Mouse (Mus musculus): ENCODE results near the gene Jmjd7. TPM values are rescaled to one million over a fixed set of nuclear protein-coding genes. Genes with fewer than 3 reads are reported as not detected.

Gene Jmjd7
- polyA plus RNA-seq (2014; fragmentation: Nextera tagmentation; extraction: Ambion mirVana), result 19.9 and 21.8 TPM in 2 replicates

- Histone ChIP-seq H3K4me3 (ENCODE audit: low read depth, low read length) (peak within 1 kb of the TSS; percentile 77), H3K27ac (ENCODE audit: low read depth) (peak within 1 kb of the TSS; percentile 93), H3K4me1 (ENCODE audit: insufficient read depth) (0 out of 2 replicates have a peak, but pooled peaks cover 9% of the 10 kb centered on the region), H3K36me3 (ENCODE audit: insufficient read depth) (peaks cover 45% of the 10 kb centered on the region), H3K9me3 (ENCODE audit: low read depth, low read length) (no peaks in the 10 kb centered on the region), H3K27me3 (ENCODE audit: insufficient read depth, low read length) (no peaks in the 10 kb centered on the region), H3K4me2 (peak within 1 kb of the TSS; percentile 80), H3K9ac (peak within 1 kb of the TSS; percentile 82)
- TF ChIP-seq CTCF (IDR thresholded peaks at IDR 0.05; ENCODE audit: low read depth), result peak; percentile 6; the same call in 1 of the 2 replicates
- WGBS, result 5% methylated on average over 50 of the region's 50 CpGs
- peak; percentile 95 for DNase-seq
- ATAC-seq (ENCODE audit: insufficient read depth), result peak; percentile 93
Measured at GRCm38 (mm10) chr2:120026984-120027949, at the start of gene Jmjd7, which contains the start of gene Gm28042. Jmjd7 (plus strand) TSS chr2:120027483. Gm28042 (plus strand) TSS chr2:120027493.

DNA sequence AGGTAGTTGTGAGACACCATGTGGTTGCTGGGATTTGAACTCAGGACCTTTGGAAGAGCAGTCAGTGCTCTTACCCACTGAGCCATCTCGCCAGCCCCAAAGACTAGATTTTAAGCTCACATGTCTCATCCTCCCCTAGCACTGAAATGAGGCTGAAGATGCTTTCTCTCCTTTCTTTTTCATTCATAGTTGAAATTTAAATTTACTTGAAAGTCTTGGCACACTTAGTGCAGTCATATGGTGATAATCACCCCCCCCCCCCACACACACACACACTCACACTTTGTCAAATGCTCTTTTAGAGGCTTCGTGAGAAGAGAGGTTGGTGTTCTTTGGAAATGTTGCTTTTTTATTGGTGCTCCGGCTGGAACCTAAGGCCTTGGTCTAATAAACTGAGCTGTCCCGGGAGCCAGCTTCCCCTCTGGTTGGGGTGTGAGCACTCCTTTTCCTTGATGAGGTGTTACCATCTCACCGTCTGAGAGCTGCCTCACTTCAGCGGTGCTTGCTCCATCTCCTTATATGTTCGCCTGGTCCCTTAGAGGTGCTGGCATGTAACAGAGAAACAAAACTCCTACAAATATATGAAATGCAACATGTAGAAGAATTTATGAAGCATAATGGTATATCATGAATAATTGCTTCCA, 46.8 kb upstream of the Jmjd7 start:
- H3K9me3 ChIP-seq (ENCODE audit: low read depth, low read length), result no peaks in the 10 kb centered on the region
- DNase-seq (no peak), ATAC-seq (ENCODE audit: insufficient read depth) (no peak)
- no peak overlapping the region for H3K9ac ChIP-seq
- 74% methylated on average over 7 of the region's 7 CpGs for WGBS
- H3K4me1 ChIP-seq (ENCODE audit: insufficient read depth), result no peaks in the 10 kb centered on the region
- H3K4me3 ChIP-seq (ENCODE audit: low read depth, low read length), result no peak overlapping the region
- H3K36me3 ChIP-seq (ENCODE audit: insufficient read depth), result 0 out of 2 replicates have a peak, but pooled peaks cover 4% of the 10 kb centered on the region
- no peak for TF ChIP-seq CTCF (IDR thresholded peaks at IDR 0.05; ENCODE audit: low read depth)
- no peaks in the 10 kb centered on the region for H3K27me3 ChIP-seq (ENCODE audit: insufficient read depth, low read length)
- H3K4me2 ChIP-seq, result no peak overlapping the region
- no peak overlapping the region for H3K27ac ChIP-seq (ENCODE audit: low read depth)

GRCm38 (mm10) chr2:119981631-119982030, 45.7 kb upstream of the Jmjd7 start:
- DNase-seq, result no peak

GRCm38 (mm10) chr2:119985871-119986270, 41.4 kb upstream of the Jmjd7 start:
- no peak overlapping the region for H3K9ac ChIP-seq
- no peak overlapping the region for H3K27ac ChIP-seq (ENCODE audit: low read depth)
- no peaks in the 10 kb centered on the region for H3K27me3 ChIP-seq (ENCODE audit: insufficient read depth, low read length)
- ATAC-seq (ENCODE audit: insufficient read depth) (no peak), DNase-seq (peak; percentile 27)
- WGBS, result 52% methylated on average over 8 of the region's 8 CpGs
- no peak for TF ChIP-seq CTCF (IDR thresholded peaks at IDR 0.05; ENCODE audit: low read depth)
- 0 out of 2 replicates have a peak, but pooled peaks cover 4% of the 10 kb centered on the region for H3K36me3 ChIP-seq (ENCODE audit: insufficient read depth)
- H3K9me3 ChIP-seq (ENCODE audit: low read depth, low read length), result no peaks in the 10 kb centered on the region
- H3K4me1 ChIP-seq (ENCODE audit: insufficient read depth), result no peaks in the 10 kb centered on the region
- H3K4me3 ChIP-seq (ENCODE audit: low read depth, low read length), result no peak overlapping the region
- H3K4me2 ChIP-seq, result no peak overlapping the region

More at GRCm38 (mm10) chr2:119981631-119982030, 45.7 kb upstream of the Jmjd7 start:
- no peak for TF ChIP-seq CTCF (IDR thresholded peaks at IDR 0.05; ENCODE audit: low read depth)
- 96% methylated on average over 2 of the region's 2 CpGs for WGBS
- H3K4me3 ChIP-seq (ENCODE audit: low read depth, low read length), result no peak overlapping the region
- 0 out of 2 replicates have a peak, but pooled peaks cover 4% of the 10 kb centered on the region for H3K36me3 ChIP-seq (ENCODE audit: insufficient read depth)
- no peaks in the 10 kb centered on the region for H3K9me3 ChIP-seq (ENCODE audit: low read depth, low read length)
- H3K9ac ChIP-seq, result no peak overlapping the region
- H3K27me3 ChIP-seq (ENCODE audit: insufficient read depth, low read length), result no peaks in the 10 kb centered on the region
- ATAC-seq (ENCODE audit: insufficient read depth), result no peak
- H3K4me2 ChIP-seq, result no peak overlapping the region
- H3K4me1 ChIP-seq (ENCODE audit: insufficient read depth), result no peaks in the 10 kb centered on the region
- H3K27ac ChIP-seq (ENCODE audit: low read depth), result no peak overlapping the region

- H3K36me3 ChIP-seq (ENCODE audit: insufficient read depth), result 0 out of 2 replicates have a peak, but pooled peaks cover 4% of the 10 kb centered on the region
- no peaks in the 10 kb centered on the region for H3K27me3 ChIP-seq (ENCODE audit: insufficient read depth, low read length)
- H3K4me3 ChIP-seq (ENCODE audit: low read depth, low read length), result no peak overlapping the region
- DNase-seq, result no peak
- no peak for TF ChIP-seq CTCF (IDR thresholded peaks at IDR 0.05; ENCODE audit: low read depth)
- no peaks in the 10 kb centered on the region for H3K9me3 ChIP-seq (ENCODE audit: low read depth, low read length)
- ATAC-seq (ENCODE audit: insufficient read depth), result no peak
- H3K27ac ChIP-seq (ENCODE audit: low read depth), result no peak overlapping the region
- WGBS, result 54% methylated on average over 6 of the region's 6 CpGs
- H3K9ac ChIP-seq, result no peak overlapping the region
- no peak overlapping the region for H3K4me2 ChIP-seq
- H3K4me1 ChIP-seq (ENCODE audit: insufficient read depth), result no peaks in the 10 kb centered on the region
Measured at GRCm38 (mm10) chr2:119986369-119986768, 40.9 kb upstream of the Jmjd7 start.

- no peaks in the 10 kb centered on the region for H3K27me3 ChIP-seq (ENCODE audit: insufficient read depth, low read length)
- no peak overlapping the region for H3K4me2 ChIP-seq
- no peak for TF ChIP-seq CTCF (IDR thresholded peaks at IDR 0.05; ENCODE audit: low read depth)
- 93% methylated on average over 2 of the region's 2 CpGs for WGBS
- no peak for DNase-seq
- H3K9ac ChIP-seq, result no peak overlapping the region
- H3K9me3 ChIP-seq (ENCODE audit: low read depth, low read length), result no peaks in the 10 kb centered on the region
- H3K36me3 ChIP-seq (ENCODE audit: insufficient read depth), result 0 out of 2 replicates have a peak, but pooled peaks cover 8% of the 10 kb centered on the region
- no peaks in the 10 kb centered on the region for H3K4me1 ChIP-seq (ENCODE audit: insufficient read depth)
- no peak for ATAC-seq (ENCODE audit: insufficient read depth)
- no peak overlapping the region for H3K27ac ChIP-seq (ENCODE audit: low read depth)
- H3K4me3 ChIP-seq (ENCODE audit: low read depth, low read length), result no peak overlapping the region
Measured at GRCm38 (mm10) chr2:119987441-119987840, 39.8 kb upstream of the Jmjd7 start.

All from lung, embryonic 14.5 days (tissue).